Mouse (Mus musculus) embryonic facial prominence, embryonic 15.5 days (tissue): ENCODE data around the gene Miip. TPM values are rescaled to one million over a fixed set of nuclear protein-coding genes. Genes with fewer than 3 reads are reported as not detected.
"Not testable (repeated sequence)": the region's sequence is repeated elsewhere in the genome, so short reads cannot be mapped to it uniquely, and the experiment has no call there.

Experiments
- ATAC-seq: fragments of 200-750 bp; cut with Nextera tagmentation; 2 replicates; pipeline ENCODE4 v1.8.0; 2017; ENCODE audit warnings: low read depth, moderate TSS enrichment; ENCODE audit not compliant: insufficient number of reproducible peaks, low FRiP score, low TSS enrichment
- H3K27ac ChIP-seq: fragments of 300-500 bp; sonication (generic); replicated peaks from 2 replicates; pipeline ENCODE4 v1.5.1; 2015; ENCODE audit warnings: mild to moderate bottlenecking, inconsistent platforms
- H3K27me3 ChIP-seq: fragments of 300-500 bp; sonication (generic); 2 replicates; pipeline ENCODE4 v1.6.1; 2015; ENCODE audit warnings: inconsistent platforms
- H3K36me3 ChIP-seq: fragments of 300-500 bp; sonication (generic); 2 replicates; pipeline ENCODE4 v1.6.1; 2015; ENCODE audit warnings: mild to moderate bottlenecking, inconsistent platforms
- H3K4me1 ChIP-seq: fragments of 300-500 bp; sonication (generic); 2 replicates; pipeline ENCODE4 v1.6.1; 2015; ENCODE audit warnings: inconsistent platforms
- H3K4me2 ChIP-seq: fragments of 300-500 bp; sonication (generic); replicated peaks from 2 replicates; pipeline ENCODE4 v1.6.1; 2015; ENCODE audit warnings: mild to moderate bottlenecking, inconsistent platforms
- H3K4me3 ChIP-seq: fragments of 300-500 bp; sonication (generic); replicated peaks from 2 replicates; pipeline ENCODE4 v1.5.1; 2015; ENCODE audit warnings: mild to moderate bottlenecking, inconsistent platforms
- H3K9ac ChIP-seq: fragments of 300-500 bp; sonication (generic); 2 replicates; pipeline ENCODE4 v1.6.1; 2015; ENCODE audit warnings: inconsistent platforms
- H3K9me3 ChIP-seq: fragments of 300-500 bp; sonication (generic); replicated peaks from 2 replicates; pipeline ENCODE4 v1.6.1; 2016; ENCODE audit warnings: inconsistent platforms
- WGBS: fragments of 180-500 bp; shearing (Covaris S2); methylation state at CpG from one replicate; pipeline ENCODE4 v1.1.7; 2015; 5-methylcytosine and 5-hydroxymethylcytosine counted together
- polyA plus RNA-seq: library from polyadenylated mRNA; unstranded; fragments of >200 nt; fragmentation: Nextera tagmentation; extraction: Ambion mirVana; gene quantifications from 2 replicates; pipeline ENCODE4 v1.2.1, GENCODE M21; 2015

The Miip gene
- polyA plus RNA-seq, 1 experiment from 2014 or later: 43.2 TPM

DNA sequence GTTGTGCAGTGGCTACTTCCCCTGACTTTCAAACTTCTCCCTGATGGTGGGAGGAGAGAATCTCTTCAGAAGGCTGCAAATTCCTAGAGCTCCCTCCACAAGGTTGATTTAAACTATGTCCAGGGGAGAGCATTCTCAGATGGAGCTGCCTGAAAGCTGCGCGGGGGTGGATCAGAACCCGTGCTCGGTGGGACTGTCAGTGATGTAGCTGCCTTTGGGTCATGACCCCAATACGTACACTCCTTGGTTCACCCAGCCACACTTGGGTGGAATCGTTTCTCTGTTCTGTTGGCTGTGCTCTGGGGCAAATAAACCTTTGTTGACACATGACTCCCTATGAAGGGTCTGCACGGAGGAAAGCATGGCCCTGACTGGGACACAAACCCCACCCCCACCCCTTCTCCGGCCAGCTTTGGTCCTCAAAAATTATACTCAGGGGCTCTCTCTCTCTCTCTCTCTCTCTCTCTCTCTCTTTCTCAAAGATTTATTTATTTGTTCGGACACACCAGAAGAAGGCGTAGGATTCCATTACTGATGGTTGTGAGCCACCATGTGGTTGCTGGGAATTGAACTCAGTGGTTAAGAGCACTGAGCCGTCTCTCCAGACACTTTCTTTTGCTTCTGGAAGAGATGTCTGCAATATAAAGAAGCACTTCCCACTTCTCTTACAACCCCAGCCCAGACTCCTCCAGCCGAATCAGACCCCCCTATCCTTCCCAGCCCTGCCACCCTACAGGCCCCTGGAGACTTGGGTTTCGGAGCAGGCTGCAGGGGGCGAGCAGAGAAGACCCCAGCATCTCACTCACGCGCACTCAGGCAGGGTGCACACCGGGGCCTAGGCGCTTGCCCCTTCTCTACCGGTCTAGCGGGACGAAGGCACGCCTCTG, 810 bp downstream of the Miip start:
- ATAC-seq: no peak
- Histone ChIP-seq H3K27ac (peak overlapping the region; percentile 85), H3K9me3 (no peaks in the 10 kb centered on the region), H3K27me3 (no peaks in the 10 kb centered on the region), H3K4me3 (peak overlapping the region; percentile 95), H3K9ac (peak overlapping the region; percentile 63), H3K4me2 (peak overlapping the region; percentile 77), H3K4me1 (peaks cover 23% of the 10 kb centered on the region), H3K36me3 (peaks cover 43% of the 10 kb centered on the region)
- 5% methylated on average over 22 of the region's 22 CpGs for WGBS

DNA sequence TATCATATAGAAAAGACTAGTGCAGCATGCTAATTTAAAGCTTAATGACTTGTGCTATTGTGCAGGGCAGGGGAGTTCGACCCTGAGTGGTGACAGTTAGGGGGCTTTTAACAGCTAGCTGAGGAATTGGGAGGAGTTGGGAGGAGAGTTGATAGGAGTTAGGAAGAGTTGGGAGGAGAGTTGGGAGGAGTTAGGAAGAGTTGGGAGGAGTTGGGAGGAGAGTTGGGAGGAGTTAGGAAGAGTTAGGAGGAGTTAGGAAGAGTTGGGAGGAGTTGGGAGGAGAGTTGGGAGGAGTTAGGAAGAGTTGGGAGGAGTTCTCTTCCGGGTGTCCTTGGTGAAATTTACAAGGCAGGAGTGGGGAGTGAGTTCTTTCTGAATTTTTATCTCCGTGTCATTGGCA, 1.8 kb downstream of the Miip start:
- not testable (repeated sequence) for ATAC-seq, H3K27ac ChIP-seq, H3K4me3 ChIP-seq, H3K9ac ChIP-seq, H3K4me2 ChIP-seq, H3K9me3 ChIP-seq, H3K27me3 ChIP-seq
- peaks cover 23% of the 10 kb centered on the region for H3K4me1 ChIP-seq
- 54% methylated on average over 3 of the region's 3 CpGs for WGBS
- peaks cover 43% of the 10 kb centered on the region for H3K36me3 ChIP-seq

DNA sequence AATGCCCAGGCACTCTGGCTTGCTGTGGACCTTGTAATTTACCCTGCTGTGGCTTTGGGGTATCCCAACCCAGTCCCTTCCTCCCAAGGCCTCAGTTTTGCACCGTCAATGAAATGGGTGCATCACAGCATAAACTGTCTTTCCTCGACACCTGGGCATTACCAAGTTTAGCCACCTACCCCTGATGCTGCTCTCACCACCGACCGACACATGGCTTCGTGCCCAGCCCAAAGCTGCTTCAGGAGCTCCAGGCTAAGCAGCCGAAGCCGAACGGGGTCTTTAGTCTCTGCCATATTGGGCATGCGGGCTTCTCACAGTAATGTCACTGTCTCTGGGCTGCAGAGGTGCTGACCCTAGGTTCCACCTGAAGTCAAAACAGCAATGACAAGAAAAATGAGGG, 2.6 kb downstream of the Miip start:
- H3K36me3 ChIP-seq: peaks cover 45% of the 10 kb centered on the region
- no peak overlapping the region for H3K27ac ChIP-seq
- H3K9me3 ChIP-seq: no peaks in the 10 kb centered on the region
- H3K4me1 ChIP-seq: peaks cover 23% of the 10 kb centered on the region
- no peak for ATAC-seq
- H3K4me2 ChIP-seq: no peak overlapping the region
- H3K4me3 ChIP-seq: no peak overlapping the region
- H3K27me3 ChIP-seq: no peaks in the 10 kb centered on the region
- no peak overlapping the region for H3K9ac ChIP-seq
- WGBS: 93% methylated on average over 9 of the region's 9 CpGs

GRCm38 (mm10) chr4:147865651-147866050, 3.0 kb downstream of the Miip start:
- Histone ChIP-seq H3K9ac (no peak overlapping the region), H3K4me2 (no peak overlapping the region), H3K27me3 (no peaks in the 10 kb centered on the region), H3K4me3 (no peak overlapping the region), H3K36me3 (peaks cover 47% of the 10 kb centered on the region), H3K4me1 (peaks cover 23% of the 10 kb centered on the region), H3K9me3 (no peaks in the 10 kb centered on the region), H3K27ac (no peak overlapping the region)
- no peak for ATAC-seq
- WGBS: 93% methylated on average over 6 of the region's 6 CpGs

GRCm38 (mm10) chr4:147862051-147862450, 6.6 kb downstream of the Miip start:
- Histone ChIP-seq H3K36me3 (peaks cover 52% of the 10 kb centered on the region), H3K4me3 (no peak overlapping the region), H3K4me1 (peaks cover under 1% of the 10 kb centered on the region; the same call in 1 of the 2 replicates), H3K27me3 (no peaks in the 10 kb centered on the region), H3K4me2 (no peak overlapping the region), H3K27ac (no peak overlapping the region), H3K9ac (no peak overlapping the region), H3K9me3 (no peaks in the 10 kb centered on the region)
- no peak for ATAC-seq
- WGBS: 78% methylated on average over 3 of the region's 3 CpGs

DNA sequence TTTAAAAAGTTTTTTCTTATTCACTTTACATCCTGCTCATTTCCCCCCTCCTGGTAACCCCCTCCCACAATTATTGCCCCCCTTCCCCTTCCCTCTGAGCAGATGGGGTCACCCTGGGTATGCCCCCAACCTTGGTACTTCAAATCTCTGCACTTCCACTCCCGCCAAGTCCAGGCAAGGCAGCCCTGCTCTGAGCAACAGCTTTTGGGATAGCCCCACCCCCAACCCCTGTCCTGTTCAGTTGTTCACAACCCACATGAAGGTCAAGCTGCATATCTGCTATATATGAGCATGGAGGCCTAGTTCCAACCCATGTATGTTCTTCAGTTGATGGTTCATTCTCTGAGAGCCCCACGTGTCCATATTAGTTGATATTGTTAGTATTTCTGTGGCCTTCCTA, 17.8 kb downstream of the Miip start:
- H3K4me3 ChIP-seq: no peak overlapping the region
- ATAC-seq: no peak
- 80% methylated on average over 2 of the region's 2 CpGs for WGBS

DNA sequence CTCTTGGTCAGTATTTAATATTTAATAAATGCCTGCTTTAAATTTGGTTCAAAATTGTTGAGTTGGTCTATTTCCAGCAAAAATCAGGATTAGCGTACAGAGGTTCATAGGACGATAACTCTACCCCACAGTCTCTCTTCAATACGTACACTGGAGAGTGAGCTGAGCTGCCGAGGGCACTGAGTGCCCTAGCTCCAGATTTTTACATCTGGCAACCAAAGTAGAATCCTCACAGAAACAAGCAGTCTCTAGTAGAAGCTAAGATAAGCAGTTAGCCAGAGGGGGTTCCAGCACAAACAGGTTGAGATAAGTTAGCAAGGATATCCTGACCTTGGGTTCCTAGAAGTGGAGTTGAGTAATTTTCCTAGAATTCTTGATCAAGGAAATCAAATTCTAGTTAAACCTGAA, 20.0 kb downstream of the Miip start:
- Histone ChIP-seq H3K27ac (0 out of 2 replicates have a peak overlapping the region, but pooled peaks have one; percentile 35), H3K9ac (peak overlapping the region; percentile 33), H3K27me3 (no peaks in the 10 kb centered on the region), H3K4me2 (peak overlapping the region; percentile 68), H3K4me3 (peak overlapping the region; percentile 75), H3K9me3 (peaks cover 7% of the 10 kb centered on the region), H3K4me1 (peaks cover 11% of the 10 kb centered on the region), H3K36me3 (peaks cover 25% of the 10 kb centered on the region)
- no peak; the same call in 1 of the 2 replicates for ATAC-seq
- 1% methylated on average over 4 of the region's 4 CpGs for WGBS

More for the DNA sequence above, 17.8 kb downstream of the Miip start:
- Histone ChIP-seq H3K9ac (no peak overlapping the region), H3K9me3 (no peaks in the 10 kb centered on the region; the same call in 1 of the 2 replicates), H3K27me3 (no peaks in the 10 kb centered on the region), H3K4me1 (peaks cover 11% of the 10 kb centered on the region), H3K4me2 (no peak overlapping the region), H3K36me3 (peaks cover 4% of the 10 kb centered on the region; the same call in 1 of the 2 replicates), H3K27ac (no peak overlapping the region)

DNA sequence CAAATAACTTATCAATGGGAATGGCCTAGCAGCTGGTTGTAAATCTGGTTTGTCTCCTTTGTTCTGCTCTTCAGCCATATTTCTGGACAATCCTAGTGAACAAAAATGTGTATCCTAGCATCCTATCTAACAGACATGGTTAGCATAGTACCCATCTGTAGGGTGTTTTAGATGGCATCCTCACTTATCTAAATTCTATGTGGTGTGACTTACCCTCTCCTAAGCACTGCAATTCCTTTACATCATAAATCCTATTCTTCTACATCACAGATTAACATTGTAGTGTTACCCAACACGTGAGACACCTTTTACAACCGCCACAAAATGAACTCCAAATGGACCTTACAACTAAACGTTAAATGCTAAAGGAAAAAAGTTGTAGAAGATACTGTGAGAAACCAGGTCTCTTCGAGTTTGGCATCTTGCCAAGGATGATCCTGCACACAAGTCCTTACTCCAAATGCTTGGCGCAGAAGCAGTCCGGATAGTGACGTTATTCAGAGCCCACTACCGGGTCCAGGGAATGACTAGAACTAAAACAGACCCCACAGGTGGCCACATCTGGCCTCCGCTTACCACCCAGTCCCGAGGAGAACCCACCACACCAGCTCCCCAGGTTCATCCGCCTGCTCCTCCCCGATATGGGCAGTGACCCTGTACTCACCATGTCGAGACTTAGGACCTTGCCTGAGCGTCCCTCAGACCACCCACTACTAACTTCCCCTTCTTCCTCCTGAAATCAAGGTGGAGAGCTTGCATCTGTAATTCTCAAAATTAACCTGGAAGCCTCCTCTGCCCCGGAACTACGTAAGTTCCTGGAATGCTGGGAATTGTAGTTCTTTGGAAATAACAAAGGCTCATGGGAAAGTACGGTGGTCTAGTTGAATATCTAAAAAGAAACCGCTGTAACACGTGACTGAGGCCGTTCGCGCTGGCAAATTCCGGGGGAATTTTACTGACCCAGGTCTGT, 20.7 kb downstream of the Miip start, which contains the start of gene Zfp933:
Gene Zfp933 (minus strand): TSS at position 753 of the 970 bp plus-strand sequence.
- peaks cover 11% of the 10 kb centered on the region for H3K4me1 ChIP-seq
- H3K9ac ChIP-seq: peak within 1 kb of the TSS; percentile 61
- WGBS: 3% methylated on average over 23 of the region's 23 CpGs
- peak; percentile 83 for ATAC-seq
- H3K36me3 ChIP-seq: peaks cover 32% of the 10 kb centered on the region
- peaks cover 14% of the 10 kb centered on the region for H3K9me3 ChIP-seq
- H3K27me3 ChIP-seq: no peaks in the 10 kb centered on the region
- H3K4me3 ChIP-seq: peak within 1 kb of the TSS; percentile 75
- H3K27ac ChIP-seq: 0 out of 2 replicates have a peak within 1 kb of the TSS, but pooled peaks have one; percentile 35
- peak within 1 kb of the TSS; percentile 68 for H3K4me2 ChIP-seq

- no peak overlapping the region for H3K27ac ChIP-seq
- H3K9me3 ChIP-seq: peaks cover 27% of the 10 kb centered on the region
- H3K9ac ChIP-seq: no peak overlapping the region
- H3K36me3 ChIP-seq: peaks cover 53% of the 10 kb centered on the region
- H3K4me2 ChIP-seq: no peak overlapping the region
- H3K27me3 ChIP-seq: no peaks in the 10 kb centered on the region
- WGBS: 92% methylated on average over 3 of the region's 3 CpGs
- no peak for ATAC-seq
- H3K4me1 ChIP-seq: peaks cover 5% of the 10 kb centered on the region; the same call in 1 of the 2 replicates
- H3K4me3 ChIP-seq: no peak overlapping the region
Measured at GRCm38 (mm10) chr4:147842871-147843270, 25.7 kb downstream of the Miip start.

DNA sequence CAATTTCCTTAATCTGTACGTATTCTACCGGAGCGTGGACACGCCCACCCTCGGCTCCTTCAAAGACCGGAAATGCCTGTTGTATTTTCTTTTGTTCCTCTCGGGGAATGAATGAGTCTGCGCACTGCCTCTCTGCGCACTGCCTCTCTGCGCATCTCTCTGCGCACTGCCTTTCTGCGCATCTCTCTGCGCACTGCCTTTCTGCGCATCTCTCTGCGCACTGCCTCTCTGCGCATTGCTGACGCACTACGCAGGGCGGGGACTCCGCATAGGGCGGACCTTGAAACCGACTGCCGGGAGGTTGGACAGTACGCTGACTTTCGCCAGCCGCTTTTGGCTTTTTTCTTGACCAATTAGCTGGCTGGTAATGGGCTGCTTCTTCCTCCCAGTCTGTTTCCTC, 29.3 kb downstream of the Miip start:
- not testable (repeated sequence) for H3K4me1 ChIP-seq, H3K4me3 ChIP-seq, H3K27ac ChIP-seq, H3K27me3 ChIP-seq, H3K4me2 ChIP-seq, H3K9ac ChIP-seq, ATAC-seq
- Histone ChIP-seq H3K9me3 (peaks cover 27% of the 10 kb centered on the region), H3K36me3 (peaks cover 34% of the 10 kb centered on the region)
- WGBS: over 99% methylated on average over 13 of the region's 26 CpGs

- ATAC-seq: no peak
- no peaks in the 10 kb centered on the region for H3K4me1 ChIP-seq
- no peak overlapping the region for H3K4me2 ChIP-seq
- 94% methylated on average over 4 of the region's 4 CpGs for WGBS
- H3K27me3 ChIP-seq: no peaks in the 10 kb centered on the region
- H3K9me3 ChIP-seq: peaks cover 78% of the 10 kb centered on the region
- H3K27ac ChIP-seq: no peak overlapping the region
- no peak overlapping the region for H3K9ac ChIP-seq
- H3K36me3 ChIP-seq: peaks cover 56% of the 10 kb centered on the region
- no peak overlapping the region for H3K4me3 ChIP-seq
Measured at GRCm38 (mm10) chr4:147824389-147824788, 44.2 kb downstream of the Miip start.
